Mouse (Mus musculus) layer of hippocampus, postnatal 25 days (tissue): ENCODE measurements around the gene Ppp1r35. TPM values are rescaled to one million over a fixed set of nuclear protein-coding genes. Genes with fewer than 3 reads are reported as not detected.
"Not testable (repeated sequence)": the region's sequence is repeated elsewhere in the genome, so short reads cannot be mapped to it uniquely, and the experiment has no call there.

Experiments
- DNase-seq, 2 experiments: peaks; one replicate each; pipeline ENCODE4 v3.0.0; 2022; ENCODE audit warnings: mixed read lengths in 2 of 2, low spot score in 1 of 2; ENCODE audit errors: extremely low spot score in 1 of 2
- total RNA-seq, 2 experiments: library from RNA; stranded (reverse); gene quantifications; 2 replicates each; pipeline ENCODE4 v1.2.3; 2021

The Ppp1r35 gene
- total RNA-seq, 2 experiments from 2014 or later = 24.7 to 26.2 TPM

DNA sequence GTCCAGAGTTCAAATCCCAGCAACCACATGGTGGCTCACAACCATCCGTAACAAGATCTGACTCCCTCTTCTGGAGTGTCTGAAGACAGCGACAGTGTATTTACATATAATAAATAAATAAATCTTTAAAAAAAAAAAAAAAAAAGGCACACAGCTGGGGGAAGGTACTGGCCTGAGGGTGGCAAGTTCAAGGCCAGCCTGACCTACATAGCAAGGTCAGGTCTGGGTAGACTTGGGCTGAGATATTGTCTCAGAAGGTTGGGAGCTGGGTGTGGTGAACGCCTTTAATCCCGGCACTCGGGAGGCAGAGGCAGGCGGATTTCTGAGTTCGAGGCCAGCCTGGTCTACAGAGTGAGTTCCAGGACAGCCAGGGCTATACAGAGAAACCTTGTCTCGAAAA, 28.4 kb upstream of the Ppp1r35 start:
- DNase-seq = not testable (repeated sequence)

DNA sequence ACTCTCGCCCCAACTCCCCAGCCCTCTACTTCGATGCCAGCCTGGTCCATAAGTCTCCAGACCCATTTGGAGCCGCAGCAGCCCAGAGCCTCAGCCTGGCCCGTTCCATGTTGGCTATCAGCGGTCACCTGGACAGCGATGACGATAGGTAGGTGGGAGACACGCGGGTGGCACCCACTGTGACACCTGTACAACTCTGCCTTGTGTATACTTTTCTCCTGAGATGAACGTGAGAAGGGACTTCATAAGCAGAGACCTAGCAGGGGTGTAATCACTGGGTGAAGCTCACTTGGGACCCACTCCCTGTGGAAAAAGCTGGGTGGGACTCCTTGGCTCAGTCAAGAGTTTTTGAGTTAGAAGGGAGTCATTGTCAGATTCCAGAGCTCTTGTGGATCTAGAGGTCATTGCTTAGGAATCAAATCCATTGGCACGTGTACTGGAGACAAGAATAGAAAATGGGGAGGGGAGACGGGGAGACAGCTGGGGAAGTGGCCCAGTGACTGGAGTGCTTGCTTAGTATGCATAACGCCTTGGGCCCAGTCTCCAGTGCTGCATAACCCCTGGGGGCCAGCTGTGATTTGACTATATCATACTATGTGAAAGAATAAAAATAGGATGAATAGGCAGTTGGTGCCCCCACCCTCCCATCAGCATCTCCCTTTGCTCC, 27.3 kb upstream of the Ppp1r35 start:
- DNase-seq = no peak

GRCm38 (mm10) chr5:137751988-137752387, 26.7 kb upstream of the Ppp1r35 start:
- DNase-seq = no peak

GRCm38 (mm10) chr5:137753111-137753832, 25.4 kb upstream of the Ppp1r35 start:
- DNase-seq = no peak

DNA sequence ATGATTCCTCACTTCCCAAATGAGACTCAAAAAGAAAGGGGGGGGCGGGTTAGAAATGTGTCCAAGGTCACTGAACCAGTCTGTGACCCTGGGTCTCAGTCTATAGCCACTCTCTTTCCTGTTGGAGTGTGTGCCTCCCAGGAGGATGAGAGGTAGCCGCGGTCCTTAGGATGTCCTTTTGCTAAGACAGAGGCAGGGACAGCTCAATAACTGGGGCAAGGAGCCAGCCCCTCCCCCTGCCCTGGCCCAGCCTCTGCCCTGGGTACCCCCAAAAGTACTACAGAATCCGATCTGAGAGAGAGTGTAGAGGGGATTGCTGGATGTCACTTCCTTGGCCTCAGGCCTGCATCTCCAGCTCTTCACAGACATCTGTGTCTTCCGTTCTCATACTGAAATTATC, 23.2 kb upstream of the Ppp1r35 start:
- no peak for DNase-seq

- DNase-seq = no peak
Measured at GRCm38 (mm10) chr5:137756106-137756505, 22.5 kb upstream of the Ppp1r35 start.

DNA sequence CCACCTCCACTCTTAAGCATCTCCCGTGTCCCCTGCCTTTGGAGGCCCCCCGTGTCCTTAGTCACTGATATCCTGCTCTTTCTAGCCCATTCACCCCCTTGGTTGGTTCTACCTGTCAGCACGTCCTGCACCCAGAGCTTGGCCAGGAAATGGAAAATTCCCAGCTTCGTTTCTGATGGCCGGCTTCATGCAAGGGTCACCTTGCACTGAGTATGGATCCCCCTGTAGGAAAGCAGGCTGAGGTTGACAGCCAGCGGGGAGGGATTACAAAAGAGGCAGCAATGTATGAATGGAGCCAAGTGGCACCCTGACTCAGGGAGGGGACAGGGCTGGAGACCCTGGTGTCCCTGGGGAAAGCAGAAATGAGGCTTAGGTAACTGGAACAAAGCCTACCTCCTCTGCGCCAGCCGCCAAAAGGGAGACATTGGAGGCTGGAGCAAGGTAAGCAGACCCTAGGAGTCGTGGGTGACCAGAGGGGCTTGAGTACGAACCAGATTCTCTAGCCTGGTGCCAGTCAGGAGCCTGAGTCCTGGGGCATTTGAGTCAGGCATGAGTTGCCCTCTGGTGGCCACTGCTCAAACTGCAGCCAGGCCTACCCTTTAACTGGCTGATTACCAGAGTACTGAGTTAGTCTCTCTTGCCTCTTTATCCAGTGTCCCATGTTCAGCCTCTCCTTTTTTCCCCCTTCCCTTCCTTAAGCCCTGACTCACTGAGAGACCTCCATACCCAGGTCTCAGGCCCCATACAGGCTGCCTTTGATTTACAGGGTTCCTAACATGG, 21.6 kb upstream of the Ppp1r35 start:
- DNase-seq = peak; percentile 81 to 96

DNA sequence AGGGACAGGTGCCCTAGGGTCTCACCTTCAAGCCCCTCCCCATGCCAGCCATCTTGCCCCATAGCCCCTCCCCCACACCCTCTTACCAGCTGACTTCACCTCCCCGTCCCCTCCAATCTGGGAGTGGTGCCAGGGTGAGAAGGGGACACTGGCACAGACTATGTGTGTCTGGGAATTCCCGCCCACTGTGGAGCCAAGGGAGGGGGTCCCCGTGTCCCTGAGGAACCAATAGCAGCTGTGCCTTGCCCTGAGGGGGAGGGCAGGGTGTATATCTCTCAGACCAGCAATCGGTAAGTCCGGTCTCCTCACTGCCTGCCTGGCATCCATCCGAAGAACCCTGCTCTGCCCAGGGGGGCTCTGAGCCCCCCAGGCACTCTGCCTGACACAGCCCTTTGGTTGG, 20.8 kb upstream of the Ppp1r35 start:
- peak; percentile 59 to 72 for DNase-seq

DNA sequence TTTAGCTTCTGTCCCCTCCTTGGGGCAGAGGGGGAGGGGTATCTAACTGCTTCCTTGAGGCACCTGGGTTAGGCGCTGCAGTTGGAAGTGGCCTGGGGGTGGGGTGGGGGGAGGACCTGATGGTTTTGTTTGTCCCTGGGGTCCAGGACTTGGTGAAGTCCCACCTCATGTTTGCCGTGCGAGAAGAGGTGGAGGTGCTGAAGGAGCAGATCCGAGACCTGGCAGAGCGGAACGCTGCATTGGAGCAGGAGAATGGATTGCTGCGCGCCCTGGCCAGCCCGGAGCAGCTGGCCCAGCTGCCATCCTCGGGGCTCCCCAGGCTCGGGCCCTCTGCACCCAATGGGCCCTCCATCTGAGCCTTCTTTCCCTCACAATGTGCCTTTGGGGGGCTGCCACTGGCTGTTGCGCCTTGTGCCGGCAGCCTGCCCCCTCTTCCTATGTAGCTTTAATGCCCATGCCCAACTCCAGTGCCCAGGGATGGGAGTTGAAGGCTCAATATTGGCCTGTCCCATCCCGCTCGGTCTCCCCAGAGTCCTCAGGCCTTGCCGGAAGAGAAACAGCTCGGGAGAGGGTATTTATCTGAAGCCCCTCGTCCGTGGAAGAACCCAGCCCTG, 19.6 kb upstream of the Ppp1r35 start:
- DNase-seq = no peak

- peak; percentile 77 to 84 for DNase-seq
Measured at GRCm38 (mm10) chr5:137759971-137760412, 18.7 kb upstream of the Ppp1r35 start.

DNA sequence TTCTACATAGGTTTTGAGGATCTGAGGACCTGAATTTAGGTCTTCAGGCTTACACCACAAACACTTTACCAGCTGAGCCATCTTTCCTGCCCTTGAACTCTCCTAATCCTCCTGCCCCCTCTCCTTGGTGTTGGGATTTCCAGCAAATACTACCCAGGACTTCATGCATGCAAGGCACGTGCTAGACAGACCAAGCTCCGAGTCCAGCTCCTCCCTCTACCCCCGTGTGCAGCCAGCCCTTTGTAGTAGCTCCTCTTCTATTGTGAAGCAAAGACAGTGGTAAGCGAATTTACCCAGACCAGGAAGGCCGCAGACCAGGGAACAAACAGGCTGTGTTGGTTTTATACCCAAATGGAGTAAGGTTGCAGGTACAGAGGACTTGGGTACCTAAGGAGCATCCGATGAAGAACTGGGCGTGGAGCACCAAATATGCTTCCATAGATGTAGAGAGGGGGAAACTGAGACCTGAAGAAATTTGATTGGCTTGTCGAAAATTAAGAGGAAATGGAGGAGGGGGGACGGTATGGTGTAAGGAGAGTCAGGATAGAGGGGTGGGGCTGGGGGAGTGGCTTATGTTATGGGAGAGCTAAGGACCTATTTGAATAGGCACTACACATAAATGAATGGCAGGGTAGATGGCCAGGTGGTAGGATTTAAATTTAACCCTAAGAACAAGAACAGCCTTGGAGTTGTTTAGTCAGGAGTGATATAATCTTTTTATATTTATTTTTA, 13.9 kb upstream of the Ppp1r35 start:
- DNase-seq = no peak

- no peak for DNase-seq
Measured at GRCm38 (mm10) chr5:137766270-137766669, 12.4 kb upstream of the Ppp1r35 start.

DNA sequence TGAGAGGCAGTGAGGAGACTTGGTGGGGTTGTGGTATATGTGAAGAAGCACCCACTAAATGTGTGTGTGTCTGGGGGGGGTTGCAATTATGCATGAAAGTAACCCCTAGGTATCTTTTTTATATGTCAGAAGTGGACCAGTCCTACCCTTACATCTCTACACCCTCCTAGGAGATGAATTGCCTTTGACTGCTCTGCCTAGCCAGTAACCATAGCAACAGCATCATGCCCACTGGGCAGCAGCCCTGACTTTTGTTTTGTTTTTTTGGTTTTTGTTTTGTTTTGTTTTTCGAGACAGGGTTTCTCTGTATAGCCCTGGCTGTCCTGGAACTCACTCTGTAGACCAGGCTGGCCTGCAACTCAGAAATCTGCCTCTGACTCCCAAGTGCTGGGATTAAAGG, 10.2 kb upstream of the Ppp1r35 start:
- DNase-seq = no peak

- DNase-seq = no peak
Measured at GRCm38 (mm10) chr5:137770709-137771108, 7.9 kb upstream of the Ppp1r35 start.

- DNase-seq = no peak
Measured at GRCm38 (mm10) chr5:137772755-137773154, 5.9 kb upstream of the Ppp1r35 start.

- DNase-seq = no peak
Measured at GRCm38 (mm10) chr5:137775587-137776290, 2.9 kb upstream of the Ppp1r35 start.

GRCm38 (mm10) chr5:137776408-137776918, 2.2 kb upstream of the Ppp1r35 start:
- DNase-seq = no peak

DNA sequence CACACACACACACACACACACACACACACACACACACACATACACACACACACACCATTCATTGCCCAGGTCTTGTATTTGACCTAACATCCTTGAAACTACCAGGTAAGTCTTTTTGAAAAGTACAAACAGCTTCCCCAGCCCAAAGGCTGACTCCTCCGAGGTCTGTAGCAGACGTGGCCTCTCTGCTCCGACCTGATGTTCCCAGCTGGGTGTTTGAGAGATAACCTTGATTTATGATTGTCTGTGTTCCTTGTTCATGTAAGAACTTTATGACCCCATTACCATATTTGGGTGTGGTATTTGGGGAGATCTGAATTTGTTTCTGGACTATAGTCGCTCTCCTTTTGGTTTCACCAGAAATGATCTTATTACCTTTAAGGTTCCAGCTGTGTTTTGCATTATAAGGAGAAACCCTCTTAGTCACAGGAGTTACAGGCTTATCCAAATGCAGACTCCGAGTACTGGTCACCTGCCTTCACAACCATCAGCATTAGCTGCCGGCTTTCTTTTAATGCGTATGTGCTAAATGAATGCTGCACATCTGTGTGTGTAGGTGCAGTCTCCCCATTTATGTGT, 1.3 kb upstream of the Ppp1r35 start:
- no peak for DNase-seq
